Mouse (Mus musculus): ENCODE results near the gene Olfr870.
"Not testable (repeated sequence)": the region's sequence is repeated elsewhere in the genome, so short reads cannot be mapped to it uniquely, and the experiment has no call there.

The Olfr870 gene

DNA sequence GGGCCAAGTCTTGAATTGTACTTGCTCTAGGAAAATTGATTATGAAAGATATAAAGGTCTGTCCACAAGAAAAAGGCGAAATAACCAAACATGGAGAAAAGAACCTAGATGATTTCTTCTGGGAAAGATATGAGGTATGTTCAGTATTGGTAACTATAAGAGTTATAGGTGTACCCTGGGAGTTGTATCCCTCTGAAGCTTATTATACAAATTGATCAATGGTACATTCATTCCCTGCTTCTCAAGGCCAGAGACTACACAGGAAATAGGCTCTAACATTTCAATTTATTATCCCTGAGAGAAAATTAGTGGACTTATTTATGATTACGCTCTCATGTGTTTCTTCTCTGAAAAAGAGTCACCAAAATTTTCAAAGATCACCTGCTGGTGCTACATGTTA lies at the start of gene Olfr870:
Gene Olfr870 (minus strand): TSS at position 101 of the 400 bp plus-strand sequence.
- no peak for DNase-seq

DNA sequence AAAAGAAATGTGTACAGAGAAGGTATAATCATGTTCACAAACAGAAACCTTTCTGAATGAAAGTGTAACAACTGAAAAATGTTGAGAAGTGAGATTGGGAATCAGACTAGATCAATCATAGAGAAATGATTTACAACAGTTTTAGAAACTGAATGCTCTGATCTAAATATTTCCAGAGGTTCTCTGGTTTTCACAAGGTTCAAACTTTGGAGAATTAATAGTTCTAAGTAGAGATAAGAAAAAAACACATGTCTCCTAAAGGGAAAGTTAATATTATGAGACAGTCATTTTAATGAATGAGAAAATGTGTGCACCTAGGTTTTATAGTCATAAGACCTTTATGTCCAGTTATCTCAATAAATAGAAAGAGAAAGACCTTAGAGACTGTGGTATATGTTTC lies 38.0 kb upstream of the Olfr870 start, which contains the start of gene Olfr871:
Gene Olfr871 (plus strand): TSS at position 301 of the 400 bp plus-strand sequence.
- DNase-seq: no peak

DNA sequence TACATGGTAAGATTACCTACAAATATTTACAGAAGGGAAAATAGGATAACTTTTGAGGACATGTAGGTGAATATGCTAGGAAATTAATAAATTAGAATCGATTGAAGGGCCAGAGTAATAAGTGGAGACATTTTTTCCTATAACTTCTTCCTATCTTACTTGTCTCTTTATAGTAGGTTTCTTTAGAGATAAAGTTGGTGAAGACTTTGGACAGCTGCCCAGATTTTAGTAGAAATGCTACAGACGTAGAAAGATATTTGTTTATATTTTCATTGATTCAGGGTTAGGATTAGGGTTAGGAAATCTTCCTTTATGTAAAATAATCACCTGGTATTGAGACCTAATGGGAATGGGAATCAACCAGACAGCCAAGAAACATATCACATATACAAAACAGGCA lies 37.6 kb upstream of the Olfr870 start:
- DNase-seq: no peak

DNA sequence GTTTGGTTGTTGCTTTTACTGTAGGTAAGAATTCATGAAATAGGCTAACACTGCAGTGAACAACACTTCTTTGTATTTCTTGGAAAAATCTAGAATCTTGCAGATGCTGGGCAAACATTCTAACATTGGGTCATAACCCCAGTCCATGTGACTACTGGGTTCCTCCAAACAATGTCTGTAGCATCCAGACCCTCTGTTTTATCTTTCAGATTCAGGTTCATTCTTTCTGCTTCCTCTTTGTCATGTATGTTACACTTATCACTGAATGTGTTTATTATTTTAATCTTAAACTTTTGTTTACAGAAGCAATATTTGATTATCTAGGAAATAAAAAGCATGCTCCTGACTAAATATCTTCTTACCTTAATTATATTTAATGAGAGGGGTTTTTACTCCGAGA lies 37.0 kb upstream of the Olfr870 start:
- DNase-seq: no peak

DNA sequence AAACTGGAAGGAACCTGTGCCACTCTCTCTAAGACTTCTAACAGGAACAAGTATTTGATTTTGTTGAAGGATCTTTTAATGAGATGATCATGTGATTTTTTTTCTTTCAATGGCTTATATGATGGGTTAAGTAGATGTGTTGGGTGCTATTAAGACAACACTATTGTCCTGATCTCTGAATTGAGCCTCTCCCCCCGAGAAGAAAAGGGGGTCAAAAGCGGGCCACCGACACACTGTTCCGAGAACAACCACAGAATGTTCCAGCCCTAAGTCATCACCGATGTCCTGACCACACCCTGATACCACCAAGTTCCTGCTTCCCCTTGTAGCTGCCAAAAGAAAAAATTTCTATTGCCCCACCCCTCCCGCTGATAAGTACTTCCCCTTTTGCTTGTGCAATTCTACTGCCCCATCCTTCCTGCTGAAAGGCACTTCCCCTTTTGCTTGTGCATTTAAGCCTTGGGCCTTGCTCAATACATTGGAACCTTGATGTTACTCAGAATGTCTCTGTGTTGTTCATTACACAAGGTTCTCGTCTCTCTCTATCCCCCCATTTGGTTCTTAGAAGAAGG lies 29.6 kb upstream of the Olfr870 start:
- not testable (repeated sequence) for DNase-seq

DNA sequence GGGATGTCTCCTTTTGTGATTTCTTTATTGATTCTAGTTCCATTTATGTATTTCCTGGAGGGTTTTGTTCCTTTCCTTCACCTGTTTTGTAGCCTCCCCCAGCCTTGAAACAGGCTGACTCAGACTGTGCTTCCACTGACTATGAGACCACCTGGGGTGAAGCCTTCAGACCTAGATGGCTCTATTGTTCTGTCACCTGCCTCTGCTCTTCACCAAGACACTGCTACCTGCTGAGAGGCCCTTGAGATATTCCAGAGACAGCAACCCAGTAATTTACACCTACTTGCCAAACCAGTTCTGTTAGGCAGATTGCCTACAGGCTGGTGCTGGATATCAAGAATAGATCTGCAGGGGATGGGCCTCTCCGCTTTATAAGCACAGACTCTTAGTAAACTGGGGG lies 28.3 kb upstream of the Olfr870 start:
- no peak for DNase-seq

DNA sequence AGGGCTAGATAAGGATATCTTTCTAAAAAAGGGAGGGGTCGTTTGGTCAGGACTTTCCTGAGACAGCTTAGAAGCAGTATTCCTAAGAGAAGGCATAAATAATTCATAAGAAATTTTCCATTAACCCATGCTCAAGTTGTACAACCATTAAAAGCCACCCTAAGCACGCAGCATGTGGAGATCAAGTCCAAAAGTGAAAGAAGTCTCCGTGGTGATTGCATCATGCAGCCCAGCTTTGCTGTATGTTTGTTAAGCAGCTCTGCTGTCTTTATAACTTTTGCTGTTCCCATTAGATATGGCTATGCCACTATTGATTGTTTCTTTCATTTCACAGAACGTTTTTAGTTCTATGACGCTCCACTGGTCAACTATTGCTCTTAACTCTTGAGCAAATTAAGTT lies 5.6 kb upstream of the Olfr870 start:
- no peak for DNase-seq

DNA sequence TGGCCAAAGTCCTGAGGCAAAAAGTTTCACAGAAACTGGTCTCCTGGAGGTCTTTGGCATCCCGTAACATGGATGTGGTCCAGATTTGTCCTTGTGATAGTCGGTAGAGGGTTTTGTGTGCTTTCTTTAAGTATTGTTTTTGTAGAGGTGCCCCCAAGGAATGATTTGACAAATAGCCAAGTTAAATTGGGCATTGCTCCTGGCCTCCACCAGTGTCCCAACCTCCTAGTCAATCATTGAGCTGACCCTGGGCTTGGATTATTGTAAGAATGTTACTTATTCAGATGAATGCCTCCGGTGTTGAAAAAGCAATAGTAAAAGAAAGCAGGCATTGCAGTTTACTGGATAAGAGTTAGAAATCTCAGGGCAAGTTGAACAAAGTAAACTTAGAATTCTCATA lies 24.2 kb downstream of the Olfr870 start:
- no peak for DNase-seq

DNA sequence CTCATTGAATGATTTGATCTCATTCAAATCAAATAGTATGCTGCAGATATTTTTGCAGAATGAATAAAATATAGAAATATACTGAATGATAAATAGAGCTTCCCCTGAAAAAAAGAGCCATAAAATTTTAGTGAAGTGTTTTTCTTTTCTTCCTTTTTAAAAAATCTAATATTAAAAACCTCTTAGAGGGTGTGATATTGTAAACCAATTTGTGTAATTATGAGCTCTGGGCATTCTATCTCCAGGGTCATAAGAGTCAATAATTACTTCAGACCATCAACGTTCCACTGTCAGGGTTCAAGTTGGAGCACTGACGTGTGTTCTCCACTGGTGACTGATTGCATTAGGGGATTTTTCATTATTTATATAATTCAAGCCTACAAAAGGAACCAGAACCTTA lies 45.1 kb downstream of the Olfr870 start, which contains the start of gene Olfr869:
Gene Olfr869 (plus strand): TSS at position 301 of the 400 bp plus-strand sequence.
- no peak for DNase-seq
